Mouse (Mus musculus): ENCODE results near the gene Iars2. TPM values are rescaled to one million over a fixed set of nuclear protein-coding genes. Genes with fewer than 3 reads are reported as not detected.

Gene Iars2
- polyA plus RNA-seq, 1 experiment from 2014 or later: 24.4 TPM

DNA sequence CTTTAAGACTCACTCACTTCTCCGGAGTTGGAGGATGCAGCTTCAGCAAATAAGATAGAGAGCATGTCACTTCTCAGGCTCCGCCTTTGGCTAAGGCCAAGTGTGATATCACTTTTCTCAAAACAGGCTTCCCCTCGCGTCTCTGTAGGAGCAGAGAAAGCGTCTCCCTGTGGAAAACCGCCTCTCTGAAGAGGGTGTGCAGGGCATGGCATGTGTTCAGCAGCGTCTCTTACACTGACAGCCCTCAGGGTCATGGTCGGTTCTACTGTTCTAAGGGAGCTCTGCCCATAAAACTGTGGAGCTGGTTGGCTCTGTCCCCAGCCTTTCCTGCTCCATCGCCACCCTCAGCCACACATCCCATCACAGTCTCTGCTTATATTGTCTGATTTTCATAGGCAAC lies 49.9 kb downstream of the Iars2 start:
- Histone ChIP-seq H3K4me3 (replicated peaks) (no peak overlapping the region), H3K27ac (replicated peaks) (no peak overlapping the region), H3K36me3 (peaks cover 78% of the 10 kb centered on the region), H3K27me3 (no peaks in the 10 kb centered on the region), H3K4me2 (replicated peaks) (no peak overlapping the region), H3K9ac (no peak overlapping the region), H3K4me1 (0 out of 2 replicates have a peak, but pooled peaks cover 2% of the 10 kb centered on the region), H3K9me3 (replicated peaks) (no peaks in the 10 kb centered on the region)
- ATAC-seq (ENCODE audit: insufficient number of reproducible peaks, low FRiP score, low TSS enrichment, low read depth): no peak
- whole genome bisulfite sequencing: 80% methylated on average over 9 of the region's 9 CpGs

DNA sequence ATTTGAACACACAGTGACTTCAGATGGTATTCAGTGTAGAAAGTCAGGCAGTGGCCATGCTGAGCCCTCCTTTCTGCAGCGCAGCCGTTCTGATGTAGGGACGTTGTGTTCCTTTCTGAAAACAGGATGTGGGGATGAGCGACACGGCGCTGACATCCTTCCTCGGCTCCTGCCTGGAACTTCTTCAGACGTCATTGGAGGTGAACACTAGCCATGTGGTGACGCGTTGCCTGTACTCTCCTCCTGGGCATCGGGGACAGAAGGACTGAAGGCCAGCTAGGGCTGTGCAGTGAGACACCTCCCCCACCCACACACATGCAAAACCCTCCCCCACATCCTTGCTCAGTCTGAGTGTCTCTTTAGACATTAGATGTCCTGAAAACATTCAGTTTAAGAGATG lies 52.2 kb downstream of the Iars2 start:
- Histone ChIP-seq H3K36me3 (peaks cover 75% of the 10 kb centered on the region), H3K4me3 (replicated peaks) (no peak overlapping the region), H3K9me3 (replicated peaks) (no peaks in the 10 kb centered on the region), H3K9ac (no peak overlapping the region), H3K27ac (replicated peaks) (no peak overlapping the region), H3K4me1 (no peaks in the 10 kb centered on the region), H3K4me2 (replicated peaks) (no peak overlapping the region), H3K27me3 (no peaks in the 10 kb centered on the region)
- no peak for ATAC-seq (ENCODE audit: insufficient number of reproducible peaks, low FRiP score, low TSS enrichment, low read depth)
- WGBS: 81% methylated on average over 11 of the region's 11 CpGs

DNA sequence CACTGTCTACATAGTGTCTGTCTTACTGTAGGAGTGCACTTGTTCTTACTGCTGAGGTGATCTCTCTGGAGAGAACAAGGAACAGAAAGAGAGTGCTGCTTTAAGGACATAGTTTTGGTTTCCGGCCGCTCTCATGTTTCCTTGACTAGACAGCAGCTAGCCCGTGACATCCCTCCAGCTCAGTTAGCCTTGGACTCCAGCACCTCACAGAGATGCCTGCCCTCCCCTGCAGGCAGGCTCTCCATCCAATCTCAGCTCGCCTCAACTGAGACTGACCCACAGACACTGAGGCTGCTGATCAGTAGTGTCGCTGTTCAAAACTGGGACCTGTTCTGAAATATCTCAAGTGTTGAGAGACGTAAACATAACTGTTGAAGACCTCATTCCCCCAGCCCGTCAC lies 53.2 kb downstream of the Iars2 start:
- ATAC-seq (ENCODE audit: insufficient number of reproducible peaks, low FRiP score, low TSS enrichment, low read depth): no peak
- H3K36me3 ChIP-seq: peaks cover 76% of the 10 kb centered on the region

DNA sequence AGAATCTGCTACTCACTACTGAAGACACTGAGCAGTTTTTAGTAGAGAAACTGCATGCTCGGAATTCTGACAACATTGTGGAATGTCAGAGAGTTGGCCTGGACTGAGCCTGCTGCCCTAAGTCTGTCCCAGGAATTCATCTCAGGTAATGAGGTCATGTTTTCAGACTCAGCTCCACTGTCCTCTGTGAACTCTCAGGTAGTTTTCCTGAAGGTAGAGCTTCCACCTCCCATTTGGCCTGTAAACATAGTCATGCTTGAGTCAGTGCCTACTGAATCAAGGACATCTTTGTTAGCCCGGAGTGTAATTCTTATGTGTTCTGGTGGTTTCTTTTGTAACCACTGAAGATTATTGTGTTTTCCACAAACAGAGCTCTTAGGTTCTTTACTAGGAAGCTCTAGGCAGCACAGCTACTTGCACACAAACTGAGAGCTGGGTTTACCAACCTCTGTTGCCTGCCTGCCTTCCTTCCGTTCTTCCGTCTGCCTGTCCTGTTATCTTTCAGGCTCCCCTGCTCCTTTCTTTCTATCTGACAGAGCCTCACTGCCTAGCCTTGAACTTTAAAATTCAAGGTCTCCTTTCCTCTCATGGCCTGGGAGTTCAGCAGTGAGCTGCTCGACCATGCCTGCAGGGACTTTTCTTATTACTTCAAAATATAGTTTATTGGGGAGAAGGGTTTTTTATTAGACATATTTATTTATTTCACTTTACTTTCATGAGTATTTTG lies 54.2 kb downstream of the Iars2 start:
- Histone ChIP-seq H3K4me2 (replicated peaks) (no peak overlapping the region), H3K27me3 (no peaks in the 10 kb centered on the region), H3K4me1 (no peaks in the 10 kb centered on the region), H3K36me3 (peaks cover 68% of the 10 kb centered on the region), H3K9ac (no peak overlapping the region), H3K9me3 (replicated peaks) (no peaks in the 10 kb centered on the region), H3K27ac (replicated peaks) (0 out of 2 replicates have a peak overlapping the region, but pooled peaks have one; percentile 0), H3K4me3 (replicated peaks) (no peak overlapping the region)
- 82% methylated on average over 5 of the region's 5 CpGs for WGBS
- ATAC-seq (ENCODE audit: insufficient number of reproducible peaks, low FRiP score, low TSS enrichment, low read depth): no peak

More for the DNA sequence above, 53.2 kb downstream of the Iars2 start:
- Histone ChIP-seq H3K4me2 (replicated peaks) (no peak overlapping the region), H3K27me3 (no peaks in the 10 kb centered on the region), H3K9ac (no peak overlapping the region), H3K4me3 (replicated peaks) (no peak overlapping the region), H3K27ac (replicated peaks) (no peak overlapping the region), H3K9me3 (replicated peaks) (no peaks in the 10 kb centered on the region), H3K4me1 (no peaks in the 10 kb centered on the region)
- WGBS: 84% methylated on average over 7 of the region's 7 CpGs

DNA sequence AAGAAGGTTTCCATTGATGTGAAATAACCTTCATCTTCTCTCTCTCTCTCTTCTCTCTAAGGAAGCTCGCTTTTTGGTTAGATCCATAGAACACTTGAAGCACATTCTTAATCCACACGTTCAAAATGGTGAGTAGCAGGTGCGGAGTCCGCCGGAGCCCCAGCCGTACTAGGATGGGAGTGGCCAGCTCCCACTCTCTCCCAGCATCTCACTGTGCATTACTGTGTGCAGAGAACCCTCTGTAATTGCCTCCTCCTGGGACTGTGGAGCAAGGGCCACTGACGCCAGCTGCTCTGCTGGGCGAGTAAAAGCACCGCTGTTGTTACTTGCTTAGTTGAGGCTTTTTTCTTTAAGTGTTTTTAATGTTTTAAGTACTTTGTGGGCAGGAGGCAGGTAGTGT lies 57.8 kb downstream of the Iars2 start:
- Histone ChIP-seq H3K4me2 (replicated peaks) (no peak overlapping the region), H3K36me3 (peaks cover 60% of the 10 kb centered on the region), H3K27me3 (no peaks in the 10 kb centered on the region), H3K4me1 (no peaks in the 10 kb centered on the region), H3K9ac (no peak overlapping the region), H3K9me3 (replicated peaks) (no peaks in the 10 kb centered on the region), H3K4me3 (replicated peaks) (no peak overlapping the region), H3K27ac (replicated peaks) (no peak overlapping the region)
- 93% methylated on average over 9 of the region's 9 CpGs for WGBS
- ATAC-seq (ENCODE audit: insufficient number of reproducible peaks, low FRiP score, low TSS enrichment, low read depth): no peak

DNA sequence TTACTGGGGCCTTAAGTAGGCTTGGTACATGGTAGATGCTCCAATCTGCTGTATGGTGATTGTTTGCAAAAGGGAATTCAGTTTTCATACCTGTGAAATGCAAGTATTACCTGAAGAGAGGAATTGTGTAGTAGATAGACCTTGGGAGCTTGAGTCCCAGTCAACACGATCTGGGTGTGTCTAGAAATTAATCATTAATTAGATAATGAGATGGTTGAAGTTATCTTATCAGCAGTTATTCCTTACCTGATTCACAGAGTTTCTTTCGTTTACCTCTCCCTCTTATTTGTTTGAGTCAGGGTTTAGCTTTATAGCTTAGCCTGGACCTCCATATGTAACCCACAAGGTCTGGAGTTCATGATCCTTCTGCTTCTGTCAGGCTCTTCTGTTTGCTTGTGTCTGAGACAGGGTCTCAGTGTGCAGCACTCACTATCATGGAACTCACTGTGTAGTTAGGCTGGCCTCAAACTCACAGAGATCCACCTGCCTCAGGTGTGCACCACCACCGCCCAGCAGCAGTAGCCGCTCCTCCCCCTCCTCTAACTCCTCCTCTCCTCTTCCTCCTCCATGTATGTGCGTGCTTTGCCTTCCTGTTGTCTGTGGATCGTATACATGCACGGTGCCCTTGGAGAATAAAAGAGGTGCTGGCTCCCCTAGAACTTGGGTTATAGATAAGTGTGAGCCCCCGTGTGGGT lies 58.6 kb downstream of the Iars2 start:
- ATAC-seq (ENCODE audit: insufficient number of reproducible peaks, low FRiP score, low TSS enrichment, low read depth): no peak
- no peaks in the 10 kb centered on the region for H3K4me1 ChIP-seq
- H3K4me2 ChIP-seq (replicated peaks): no peak overlapping the region
- no peaks in the 10 kb centered on the region for H3K27me3 ChIP-seq
- 90% methylated on average over 8 of the region's 8 CpGs for WGBS
- H3K9me3 ChIP-seq (replicated peaks): no peaks in the 10 kb centered on the region
- H3K27ac ChIP-seq (replicated peaks): no peak overlapping the region
- no peak overlapping the region for H3K9ac ChIP-seq
- peaks cover 58% of the 10 kb centered on the region for H3K36me3 ChIP-seq
- H3K4me3 ChIP-seq (replicated peaks): no peak overlapping the region

DNA sequence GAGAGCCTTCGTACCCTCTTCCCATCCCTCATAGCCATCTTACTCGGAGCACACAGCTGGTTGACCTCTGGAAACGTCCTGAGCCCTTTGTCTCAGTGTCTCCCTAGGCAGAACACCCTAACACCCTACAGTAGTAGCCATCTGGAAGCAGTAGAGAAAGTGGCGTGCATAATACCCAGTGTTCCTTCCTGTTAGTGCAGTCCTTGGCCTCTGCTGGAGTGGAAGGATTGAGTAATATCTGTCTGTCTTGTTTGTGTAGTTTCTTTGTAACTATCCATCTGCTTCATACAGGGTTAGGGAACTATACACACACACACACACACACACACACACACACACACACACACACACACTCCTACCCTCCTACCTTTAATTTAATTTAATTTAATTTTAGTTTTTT lies 60.5 kb downstream of the Iars2 start:
- Histone ChIP-seq H3K27me3 (no peaks in the 10 kb centered on the region), H3K9ac (no peak overlapping the region), H3K4me2 (replicated peaks) (no peak overlapping the region), H3K36me3 (peaks cover 68% of the 10 kb centered on the region), H3K4me1 (no peaks in the 10 kb centered on the region), H3K27ac (replicated peaks) (no peak overlapping the region), H3K4me3 (replicated peaks) (no peak overlapping the region), H3K9me3 (replicated peaks) (no peaks in the 10 kb centered on the region)
- no peak for ATAC-seq (ENCODE audit: insufficient number of reproducible peaks, low FRiP score, low TSS enrichment, low read depth)
- 82% methylated on average over 4 of the region's 4 CpGs for WGBS

DNA sequence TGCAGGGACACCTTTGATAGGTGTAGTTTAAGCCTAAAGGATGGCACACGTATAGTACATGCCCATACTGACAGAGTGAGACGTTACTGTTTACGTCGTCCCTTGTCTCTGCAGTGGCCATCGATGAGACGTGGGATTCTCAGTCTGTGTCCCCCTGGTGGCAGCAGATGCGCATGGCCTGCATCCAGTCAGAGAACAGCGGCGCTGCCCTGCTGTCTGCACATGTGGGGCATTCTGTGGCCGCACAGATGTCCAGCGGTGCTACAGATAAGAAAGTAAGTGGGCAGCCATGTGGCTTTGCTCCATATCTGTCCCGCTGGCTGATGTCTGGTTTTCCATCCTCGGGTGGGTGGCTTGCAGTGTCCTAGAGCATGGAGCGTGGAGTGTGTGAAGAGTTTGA lies 66.6 kb downstream of the Iars2 start:
- no peak for ATAC-seq (ENCODE audit: insufficient number of reproducible peaks, low FRiP score, low TSS enrichment, low read depth)
- 61% methylated on average over 14 of the region's 14 CpGs for WGBS
- H3K36me3 ChIP-seq: peaks cover 74% of the 10 kb centered on the region

DNA sequence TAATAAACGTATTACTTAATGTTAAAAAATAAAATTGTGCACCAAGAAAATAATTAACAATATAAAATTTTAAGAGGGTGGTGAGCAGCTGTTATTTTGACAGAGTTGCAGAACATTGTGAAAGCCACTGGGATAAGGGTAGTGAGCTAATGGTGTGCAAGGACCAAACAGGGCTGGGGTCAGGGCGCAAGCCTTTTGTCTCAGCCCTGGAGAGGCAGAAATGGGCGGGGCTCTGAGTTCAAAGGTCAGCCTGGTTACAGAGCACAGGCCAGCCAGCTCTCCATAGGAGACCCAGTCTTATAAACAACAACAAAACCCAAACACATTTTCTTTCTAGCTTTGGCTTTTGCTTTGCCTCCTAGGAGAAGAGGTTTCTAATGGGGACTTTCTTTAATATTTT lies 72.4 kb downstream of the Iars2 start:
- 53% methylated on average over 3 of the region's 3 CpGs for WGBS
- no peak overlapping the region for H3K27ac ChIP-seq (replicated peaks)

More for the DNA sequence above, 66.6 kb downstream of the Iars2 start:
- Histone ChIP-seq H3K4me2 (replicated peaks) (no peak overlapping the region), H3K27ac (replicated peaks) (no peak overlapping the region), H3K9me3 (replicated peaks) (no peaks in the 10 kb centered on the region), H3K27me3 (no peaks in the 10 kb centered on the region), H3K4me3 (replicated peaks) (no peak overlapping the region), H3K9ac (no peak overlapping the region), H3K4me1 (no peaks in the 10 kb centered on the region)

DNA sequence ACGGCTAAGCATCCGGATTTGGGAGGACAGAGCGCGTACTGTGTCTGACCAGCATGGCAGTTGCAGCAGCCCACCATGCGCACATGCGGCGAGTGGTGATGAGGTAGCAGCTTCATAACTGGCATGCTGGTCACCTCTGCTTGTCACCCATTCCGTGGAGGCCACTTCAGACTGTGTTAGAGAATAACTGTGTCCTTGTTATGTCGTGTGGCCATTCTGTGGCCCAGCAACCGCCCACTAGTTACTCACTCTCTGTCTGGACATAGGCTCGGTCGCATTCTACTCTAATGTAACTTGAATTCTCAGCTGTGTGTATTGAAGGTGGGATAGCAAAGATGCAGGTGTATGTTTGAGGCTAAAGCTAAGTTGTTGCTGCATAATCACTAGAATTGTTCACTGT lies 73.9 kb downstream of the Iars2 start:
- Histone ChIP-seq H3K36me3 (peaks cover 54% of the 10 kb centered on the region), H3K9me3 (replicated peaks) (no peaks in the 10 kb centered on the region), H3K9ac (no peak overlapping the region), H3K4me3 (replicated peaks) (no peak overlapping the region), H3K4me1 (no peaks in the 10 kb centered on the region), H3K4me2 (replicated peaks) (no peak overlapping the region), H3K27me3 (no peaks in the 10 kb centered on the region), H3K27ac (replicated peaks) (no peak overlapping the region)
- 94% methylated on average over 12 of the region's 12 CpGs for WGBS
- ATAC-seq (ENCODE audit: insufficient number of reproducible peaks, low FRiP score, low TSS enrichment, low read depth): no peak

More for the DNA sequence above, 72.4 kb downstream of the Iars2 start:
- H3K4me2 ChIP-seq (replicated peaks): no peak overlapping the region
- H3K9me3 ChIP-seq (replicated peaks): no peaks in the 10 kb centered on the region
- H3K27me3 ChIP-seq: no peaks in the 10 kb centered on the region
- no peak overlapping the region for H3K9ac ChIP-seq
- H3K36me3 ChIP-seq: peaks cover 54% of the 10 kb centered on the region
- H3K4me1 ChIP-seq: no peaks in the 10 kb centered on the region
- H3K4me3 ChIP-seq (replicated peaks): no peak overlapping the region
- ATAC-seq (ENCODE audit: insufficient number of reproducible peaks, low FRiP score, low TSS enrichment, low read depth): no peak

DNA sequence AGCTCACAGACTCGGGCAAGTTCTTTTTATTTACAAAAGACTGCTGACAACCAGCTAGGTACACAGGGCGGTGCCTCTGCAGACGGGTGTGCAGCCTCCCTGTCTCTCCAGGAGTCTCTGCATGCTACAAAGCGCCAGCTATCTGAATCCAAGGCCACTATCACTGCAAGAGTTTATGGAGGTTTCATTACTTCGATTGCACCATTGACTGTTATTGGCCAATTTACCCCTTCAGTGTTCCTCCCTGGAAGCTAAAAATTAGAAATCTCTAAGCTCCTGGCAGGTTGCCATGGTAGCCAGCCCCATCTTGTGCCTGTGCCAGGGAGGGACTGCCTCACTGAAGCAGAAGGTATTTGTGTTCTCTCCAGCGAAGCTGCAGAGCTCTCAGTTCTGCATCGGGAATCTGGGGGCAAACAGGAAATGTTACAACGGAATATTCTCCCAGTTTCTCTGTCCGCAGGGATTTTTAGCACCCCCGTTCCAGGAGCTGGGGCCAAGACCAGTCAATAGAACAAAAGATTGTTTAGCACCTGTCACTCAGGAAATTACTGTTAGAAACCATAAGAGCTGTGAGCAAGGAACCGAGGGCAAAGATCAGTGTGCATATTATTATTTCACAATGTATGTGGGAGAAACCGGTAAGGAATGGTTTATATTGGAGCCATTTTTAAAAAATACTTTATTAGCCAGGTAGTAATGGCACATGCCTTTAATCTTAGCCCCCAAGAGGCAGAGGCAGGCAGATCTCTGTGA lies 75.9 kb downstream of the Iars2 start:
- Histone ChIP-seq H3K9ac (no peak overlapping the region), H3K36me3 (peaks cover 59% of the 10 kb centered on the region), H3K9me3 (replicated peaks) (no peaks in the 10 kb centered on the region), H3K27ac (replicated peaks) (no peak overlapping the region), H3K4me2 (replicated peaks) (no peak overlapping the region), H3K4me3 (replicated peaks) (no peak overlapping the region), H3K27me3 (no peaks in the 10 kb centered on the region), H3K4me1 (no peaks in the 10 kb centered on the region)
- ATAC-seq (ENCODE audit: insufficient number of reproducible peaks, low FRiP score, low TSS enrichment, low read depth): no peak
- 74% methylated on average over 12 of the region's 12 CpGs for WGBS

Data from embryonic facial prominence, embryonic 15.5 days (tissue).